In the genomic region with DNA sequence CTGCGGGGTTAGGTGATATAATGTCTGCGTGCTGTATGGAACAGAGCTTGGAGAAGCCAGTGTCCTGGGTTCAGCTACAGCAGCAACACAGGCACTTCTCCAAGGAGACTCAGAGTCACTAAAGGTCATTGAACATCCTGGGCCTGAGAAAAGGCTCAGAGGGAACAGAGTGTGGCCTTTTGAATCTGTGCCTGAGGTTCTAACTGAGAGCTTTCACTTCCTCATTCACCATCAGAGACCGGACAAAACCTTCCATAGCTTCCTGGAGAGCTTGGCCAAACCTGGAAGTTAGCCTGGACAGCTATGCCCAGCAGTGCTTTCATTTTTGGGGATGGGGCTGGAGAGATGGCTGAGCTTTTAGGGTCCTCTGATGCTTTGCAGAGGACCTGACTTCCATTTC, we compare ENCODE assay signal across 21 mouse cellular contexts. TPM values are rescaled to one million over a fixed set of nuclear protein-coding genes. Genes with fewer than 3 reads are reported as not detected.
A peak's percentile ranks its signal among the peaks of the same experiment; 100 is the strongest.
DNase-seq lines count a peak whose midpoint lies in the region; ATAC-seq and TF ChIP-seq lines count a peak whose summit lies in the region.
"Had no signal": no experiment of that assay in that cellular context is flagged by ENCODE, and none has a peak within 500 bp of the region (broad histone marks: within the 10 kb centered on the region; RNA-seq: fewer than 3 reads in every experiment).

No protein-coding gene starts in this region.

- in situ Hi-C loops in CH12.LX (cut with MboI; ENCODE audit: low pct_ligation_motif_present, low pct_unique_long_range_greater_than_20kb, low sequenced_read_pairs): no loop called here

- no peaks in the 10 kb centered on the region for H3K36me3 ChIP-seq in liver, adult 2 months (ENCODE audit: control insufficient read depth, insufficient read depth, low read length)
- no peaks in the 10 kb centered on the region for H3K36me3 ChIP-seq in liver, embryonic 11.5 days (ENCODE audit: control insufficient read depth, insufficient read depth, low read length)
- H3K36me3 ChIP-seq in CH12.LX (replicated peaks in 1 of 2; ENCODE audit: control insufficient read depth in 1 of 2, insufficient read depth in 1 of 2, low read length in 1 of 2): no peaks in the 10 kb centered on the region
- H3K36me3 ChIP-seq in intestine, postnatal 0 days (ENCODE audit: control insufficient read depth, insufficient read depth): no peaks in the 10 kb centered on the region
- H3K36me3 ChIP-seq in forebrain, embryonic 16.5 days (ENCODE audit: control insufficient read depth, insufficient read depth): no peaks in the 10 kb centered on the region
- H3K36me3 ChIP-seq: forebrain, embryonic 12.5 days; heart, embryonic 15.5 days; hindbrain, embryonic 12.5 days; limb, embryonic 13.5 days; midbrain, embryonic 12.5 days; neural tube, embryonic 15.5 days had no signal

- TF ChIP-seq CTCF in liver, adult 2 months (IDR thresholded peaks at IDR 0.05; ENCODE audit: low read depth, low read length): no peak
- no peak for TF ChIP-seq CTCF in CH12.LX (conservative IDR thresholded peaks at IDR 0.05 in 1 of 2, IDR thresholded peaks at IDR 0.05 in 1 of 2; ENCODE audit: low read depth in 2 of 2, low read length in 2 of 2)
- TF ChIP-seq CTCF in intestine, postnatal 0 days (IDR thresholded peaks at IDR 0.05; ENCODE audit: low read depth): no peak

- dilution Hi-C loops in CH12.LX (cut with MboI; ENCODE audit: extremely low pct_ligation_motif_present, extremely low pct_unique_long_range_greater_than_20kb, low sequenced_read_pairs): no loop called here

- no peaks in the 10 kb centered on the region for H3K4me1 ChIP-seq in liver, adult 2 months (ENCODE audit: control insufficient read depth, insufficient read depth, low read length)
- peaks cover 12% of the 10 kb centered on the region for H3K4me1 ChIP-seq in liver, embryonic 11.5 days (replicated peaks; ENCODE audit: control insufficient read depth, insufficient read depth, low read length)
- H3K4me1 ChIP-seq in CH12.LX (ENCODE audit: control insufficient read depth in 1 of 2, insufficient read depth in 2 of 2): peaks cover 18 to 42% of the 10 kb centered on the region in 2 experiments
- 0 out of 2 replicates have a peak, but pooled peaks cover 2% of the 10 kb centered on the region for H3K4me1 ChIP-seq in intestine, postnatal 0 days (replicated peaks; ENCODE audit: control insufficient read depth, insufficient read depth, low read length)
- no peaks in the 10 kb centered on the region for H3K4me1 ChIP-seq in forebrain, embryonic 16.5 days (replicated peaks; ENCODE audit: control insufficient read depth, insufficient read depth, low read length)
- H3K4me1 ChIP-seq: forebrain, embryonic 12.5 days; limb, embryonic 13.5 days; neural tube, embryonic 15.5 days had no signal

- ATAC-seq in liver, embryonic 11.5 days (replicated peaks; ENCODE audit: low FRiP score): no peak
- ATAC-seq in intestine, postnatal 0 days: no peak
- ATAC-seq in monocyte, adult 5-6 weeks (replicated peaks; ENCODE audit: insufficient number of reproducible peaks, low FRiP score, low TSS enrichment, poor library complexity, severe bottlenecking): peak; percentile 78
- ATAC-seq in forebrain, embryonic 16.5 days: no peak

- no peaks in the 10 kb centered on the region for H3K27me3 ChIP-seq in liver, adult 2 months (ENCODE audit: control insufficient read depth, insufficient read depth, low read length)
- H3K27me3 ChIP-seq in liver, embryonic 11.5 days (replicated peaks; ENCODE audit: control insufficient read depth, insufficient read depth, low read length): 0 out of 2 replicates have a peak, but pooled peaks cover 2% of the 10 kb centered on the region
- H3K27me3 ChIP-seq in CH12.LX (replicated peaks): peaks cover 6% of the 10 kb centered on the region
- H3K27me3 ChIP-seq in intestine, postnatal 0 days (replicated peaks; ENCODE audit: control insufficient read depth, insufficient read depth, low read length): no peaks in the 10 kb centered on the region
- no peaks in the 10 kb centered on the region for H3K27me3 ChIP-seq in forebrain, embryonic 16.5 days (replicated peaks; ENCODE audit: control insufficient read depth, insufficient read depth, low read length)
- H3K27me3 ChIP-seq: heart, embryonic 15.5 days; neural tube, embryonic 15.5 days had no signal

- 87% methylated on average over 3 of the region's 3 CpGs for WGBS in liver, adult 2 months
- 73% methylated on average over 3 of the region's 3 CpGs for WGBS in liver, embryonic 11.5 days
- WGBS in intestine, postnatal 0 days: 79% methylated on average over 3 of the region's 3 CpGs
- WGBS in forebrain, embryonic 16.5 days: 95% methylated on average over 3 of the region's 3 CpGs

- peak; percentile 90 for TF ChIP-seq EP300 in CH12.LX (IDR thresholded peaks at IDR 0.05; ENCODE audit: low read length)

- H3K79me2 ChIP-seq in liver, adult 2 months (ENCODE audit: control insufficient read depth, insufficient read depth, low read length): no peaks in the 10 kb centered on the region
- H3K79me2 ChIP-seq in CH12.LX (replicated peaks; ENCODE audit: control insufficient read depth, extremely low read depth, insufficient read depth, poor library complexity, severe bottlenecking): no peaks in the 10 kb centered on the region

- TF ChIP-seq RAD21 in CH12.LX (IDR thresholded peaks at IDR 0.05; ENCODE audit: low read depth, low read length): no peak

- no peak overlapping the region for H3K9ac ChIP-seq in liver, adult 2 months (ENCODE audit: low read depth, low read length)
- no peak overlapping the region; the same call in 1 of the 2 replicates for H3K9ac ChIP-seq in liver, embryonic 11.5 days (ENCODE audit: low read depth, low read length)
- no peak overlapping the region; the same call in 1 of the 2 replicates for H3K9ac ChIP-seq in CH12.LX (ENCODE audit: insufficient read depth, low read depth)
- H3K9ac ChIP-seq in intestine, postnatal 0 days (ENCODE audit: low read depth, low read length): no peak overlapping the region
- H3K9ac ChIP-seq in forebrain, embryonic 16.5 days (replicated peaks; ENCODE audit: low read depth, low read length): no peak overlapping the region
- H3K9ac ChIP-seq: forebrain, embryonic 12.5 days; heart, embryonic 15.5 days; hindbrain, embryonic 12.5 days; limb, embryonic 13.5 days; midbrain, embryonic 12.5 days; neural tube, embryonic 15.5 days had no signal

- DNase-seq in liver, adult 2 months (ENCODE audit: extremely low read depth, low read depth, low spot score): peak; percentile 51
- DNase-seq in liver, embryonic 11.5 days (ENCODE audit: low spot score): no peak
- DNase-seq in CH12.LX (ENCODE audit: extremely low read depth): peak; percentile 58
- DNase-seq in left cerebral cortex, postnatal 10 days (ENCODE audit: extremely low spot score in 1 of 2, low spot score in 2 of 2): no peak
- DNase-seq in gastrocnemius, postnatal 25 days: no peak
- DNase-seq: cerebellum, postnatal 10 days; embryo, embryonic 11 days; kidney, adult 11 months; retina, postnatal 1 day; right cerebral cortex, postnatal 4 days had no signal

- H3K4me3 ChIP-seq in liver, adult 2 months (ENCODE audit: insufficient read depth, low read depth, low read length): no peak overlapping the region
- no peak overlapping the region for H3K4me3 ChIP-seq in liver, embryonic 11.5 days (ENCODE audit: low read depth, low read length)
- H3K4me3 ChIP-seq in CH12.LX (replicated peaks in 1 of 3; ENCODE audit: low read depth in 2 of 3, low read length in 2 of 3, poor library complexity in 1 of 3): no peak overlapping the region
- no peak overlapping the region for H3K4me3 ChIP-seq in intestine, postnatal 0 days (ENCODE audit: low read depth, low read length)
- no peak overlapping the region for H3K4me3 ChIP-seq in forebrain, embryonic 16.5 days (replicated peaks; ENCODE audit: low read length)
- H3K4me3 ChIP-seq: forebrain, embryonic 12.5 days; heart, embryonic 15.5 days; hindbrain, embryonic 12.5 days; left cerebral cortex, adult 2 months; limb, embryonic 13.5 days; midbrain, embryonic 12.5 days; neural tube, embryonic 15.5 days had no signal

- H3K27ac ChIP-seq in liver, adult 2 months (replicated peaks; ENCODE audit: insufficient read depth, low read depth, low read length): peak overlapping the region; percentile 14; the same call in 1 of the 2 replicates
- no peak overlapping the region for H3K27ac ChIP-seq in liver, embryonic 11.5 days (ENCODE audit: low read depth, low read length)
- H3K27ac ChIP-seq in CH12.LX (ENCODE audit: insufficient read depth, low read depth): 0 out of 2 replicates have a peak overlapping the region, but pooled peaks have one; percentile 5
- peak overlapping the region; percentile 70 for H3K27ac ChIP-seq in intestine, postnatal 0 days (ENCODE audit: low read depth, low read length)
- H3K27ac ChIP-seq in forebrain, embryonic 16.5 days (ENCODE audit: low read length): no peak overlapping the region
- H3K27ac ChIP-seq: forebrain, embryonic 12.5 days; heart, embryonic 15.5 days; hindbrain, embryonic 12.5 days; kidney, postnatal 0 days; left cerebral cortex, adult 2 months; limb, embryonic 13.5 days; midbrain, embryonic 12.5 days; neural tube, embryonic 15.5 days had no signal

- no peaks in the 10 kb centered on the region for H3K9me3 ChIP-seq in liver, embryonic 11.5 days (ENCODE audit: control insufficient read depth, low read length)
- H3K9me3 ChIP-seq in CH12.LX (replicated peaks; ENCODE audit: low read length): no peaks in the 10 kb centered on the region
- no peaks in the 10 kb centered on the region for H3K9me3 ChIP-seq in intestine, postnatal 0 days (ENCODE audit: control insufficient read depth)
- no peaks in the 10 kb centered on the region for H3K9me3 ChIP-seq in forebrain, embryonic 16.5 days (ENCODE audit: control insufficient read depth, low read length)
- H3K9me3 ChIP-seq: forebrain, embryonic 12.5 days; heart, embryonic 15.5 days; hindbrain, embryonic 12.5 days; limb, embryonic 13.5 days; midbrain, embryonic 12.5 days; neural tube, embryonic 15.5 days had no signal

- intact Hi-C loops in left cerebral cortex, postnatal 10 days (cut with DNase I): no loop called here

- H3K4me2 ChIP-seq in liver, embryonic 11.5 days: no peak overlapping the region
- peak overlapping the region; percentile 42; the same call in 1 of the 2 replicates for H3K4me2 ChIP-seq in CH12.LX (ENCODE audit: insufficient read depth, low read depth, poor library complexity, severe bottlenecking)
- 0 out of 2 replicates have a peak overlapping the region, but pooled peaks have one; percentile 3 for H3K4me2 ChIP-seq in intestine, postnatal 0 days (replicated peaks; ENCODE audit: low read depth)
- no peak overlapping the region for H3K4me2 ChIP-seq in forebrain, embryonic 16.5 days (ENCODE audit: low read length)
- H3K4me2 ChIP-seq: forebrain, embryonic 12.5 days; heart, embryonic 15.5 days; hindbrain, embryonic 12.5 days; limb, embryonic 13.5 days; midbrain, embryonic 12.5 days; neural tube, embryonic 15.5 days had no signal

- no peak for TF ChIP-seq POLR2A in liver, adult 2 months (IDR thresholded peaks at IDR 0.05; ENCODE audit: extremely low read depth, insufficient read depth, low read length)
- TF ChIP-seq POLR2A in CH12.LX (IDR thresholded peaks at IDR 0.05; ENCODE audit: low read depth, low read length): no peak

RNA-seq across cellular contexts. Expression of a gene that starts 8.5 kb away (rescaled TPM):
- 0.46 and 0.87 TPM in 2 replicates for total RNA-seq in liver, adult 2 months (2014; rRNA removed)
- 0.20 and 0.42 TPM in 2 replicates for polyA plus RNA-seq in liver, adult 2 months (2012; rRNA removed)
- 1.2 and 1.6 TPM in 2 replicates for polyA plus RNA-seq in liver, embryonic 11.5 days (2014; fragmentation: Nextera tagmentation; extraction: Ambion mirVana)
- total RNA-seq in CH12.LX (2012; rRNA removed): 4.4 and 5.0 TPM in 2 replicates
- 0.58 and 0.62 TPM in 2 replicates for total RNA-seq in CH12.LX (2014; rRNA removed)
- 2.0 TPM in 2 replicates for polyA plus RNA-seq in CH12.LX (2012; ENCODE audit: insufficient read length, low read depth)
- polyA plus RNA-seq in intestine, postnatal 0 days (2015; fragmentation: Nextera tagmentation; extraction: Ambion mirVana): 65.3 and 72.5 TPM in 2 replicates
- 43.8 to 60.6 TPM (median 51.3 TPM) in 3 replicates for total RNA-seq in monocyte, adult 5-6 weeks (2017)
- total RNA-seq in left cerebral cortex, postnatal 10 days (2021): under 1 TPM; 0.47 to 0.69 TPM
- polyA plus RNA-seq in forebrain, embryonic 16.5 days (2015; fragmentation: Nextera tagmentation; extraction: Ambion mirVana): 0.34 and 0.39 TPM in 2 replicates
- under 1 TPM; 0.08 to 0.13 TPM for total RNA-seq in gastrocnemius, postnatal 25 days (2021)

RNA-seq across cellular contexts. Expression of a gene that starts 23.9 kb away (rescaled TPM):
- total RNA-seq in liver, adult 2 months (2014; rRNA removed): 0.18 and 1.1 TPM in 2 replicates
- 0.16 and 0.29 TPM in 2 replicates for polyA plus RNA-seq in liver, adult 2 months (2012; rRNA removed)
- polyA plus RNA-seq in liver, embryonic 11.5 days (2014; fragmentation: Nextera tagmentation; extraction: Ambion mirVana): 1.5 TPM in 2 replicates
- total RNA-seq in CH12.LX (2012; rRNA removed) (4.1 and 4.7 TPM in 2 replicates), CH12.LX (2014; rRNA removed) (5.1 and 7.0 TPM in 2 replicates)
- polyA plus RNA-seq in CH12.LX (2012; ENCODE audit: insufficient read length, low read depth): 7.2 and 9.6 TPM in 2 replicates
- 1.4 and 2.8 TPM in 2 replicates for polyA plus RNA-seq in intestine, postnatal 0 days (2015; fragmentation: Nextera tagmentation; extraction: Ambion mirVana)
- 0.11 to 3.9 TPM (median 2.0 TPM) in 3 replicates for total RNA-seq in monocyte, adult 5-6 weeks (2017)
- total RNA-seq in left cerebral cortex, postnatal 10 days (2021): 10 to 100 TPM; 84.1 to 84.7 TPM
- 20.8 and 25.7 TPM in 2 replicates for polyA plus RNA-seq in forebrain, embryonic 16.5 days (2015; fragmentation: Nextera tagmentation; extraction: Ambion mirVana)
- total RNA-seq in gastrocnemius, postnatal 25 days (2021): 1 to 10 TPM; 1.6 to 1.7 TPM

RNA-seq across cellular contexts. Expression of a gene that starts 49.9 kb away (rescaled TPM):
- 54.6 and 199 TPM in 2 replicates for total RNA-seq in liver, adult 2 months (2014; rRNA removed)
- polyA plus RNA-seq in liver, adult 2 months (2012; rRNA removed): 58.3 and 69.1 TPM in 2 replicates
- polyA plus RNA-seq in liver, embryonic 11.5 days (2014; fragmentation: Nextera tagmentation; extraction: Ambion mirVana): 10.5 and 13.7 TPM in 2 replicates
- total RNA-seq in CH12.LX (2012; rRNA removed) (4.8 and 5.1 TPM in 2 replicates), CH12.LX (2014; rRNA removed) (1.3 and 1.8 TPM in 2 replicates)
- 3.3 TPM in 2 replicates for polyA plus RNA-seq in CH12.LX (2012; ENCODE audit: insufficient read length, low read depth)
- 37.2 and 41.1 TPM in 2 replicates for polyA plus RNA-seq in intestine, postnatal 0 days (2015; fragmentation: Nextera tagmentation; extraction: Ambion mirVana)
- 0.64 to 4.9 TPM (median 2.6 TPM) in 3 replicates for total RNA-seq in monocyte, adult 5-6 weeks (2017)
- total RNA-seq in left cerebral cortex, postnatal 10 days (2021): 1 to 10 TPM; 1.6 to 2.2 TPM
- 1.1 and 1.4 TPM in 2 replicates for polyA plus RNA-seq in forebrain, embryonic 16.5 days (2015; fragmentation: Nextera tagmentation; extraction: Ambion mirVana)
- not detected for total RNA-seq in gastrocnemius, postnatal 25 days (2021)
- polyA plus RNA-seq: forebrain, embryonic 12.5 days had no signal

Comparison
In these comparisons a context has a peak if more than half of its experiments do, and no peak if none do; other contexts are left out.
1. DNase-seq: peak in liver, adult 2 months (single experiment) and CH12.LX (single experiment); none in liver, embryonic 11.5 days (single experiment), left cerebral cortex, postnatal 10 days (0 of 2) and gastrocnemius, postnatal 25 days (single experiment).
2. H3K27ac ChIP-seq: peak in liver, adult 2 months (single experiment), CH12.LX (single experiment) and intestine, postnatal 0 days (single experiment); none in liver, embryonic 11.5 days (single experiment) and forebrain, embryonic 16.5 days (single experiment).
3. H3K4me2 ChIP-seq: peak in CH12.LX (single experiment) and intestine, postnatal 0 days (single experiment); none in liver, embryonic 11.5 days (single experiment) and forebrain, embryonic 16.5 days (single experiment).
4. RNA of a gene that starts 23.9 kb away (total RNA-seq): 84.1 to 84.7 TPM in left cerebral cortex, postnatal 10 days; 4.1 to 7.0 TPM in CH12.LX, 0.11 to 3.9 TPM in monocyte, adult 5-6 weeks, 1.6 to 1.7 TPM in gastrocnemius, postnatal 25 days and 0.18 to 1.1 TPM in liver, adult 2 months; every median in the first group is over 10 times any median in the second.